Mouse (Mus musculus) retina, postnatal 7 days (tissue): Measurements from ENCODE around the gene Fitm2.

ENCODE experiments used
- DNase-seq: peaks from one replicate; pipeline ENCODE4 v3.0.0-alpha.2; 2012; ENCODE audit warnings: low read depth, low spot score

Gene Fitm2

GRCm38 (mm10) chr2:163424597-163424996, 47.8 kb downstream of the Fitm2 start, which contains the start of gene Oser1:
TSS of gene Oser1 (minus strand) at chr2:163424697.
- DNase-seq: no peak

DNA sequence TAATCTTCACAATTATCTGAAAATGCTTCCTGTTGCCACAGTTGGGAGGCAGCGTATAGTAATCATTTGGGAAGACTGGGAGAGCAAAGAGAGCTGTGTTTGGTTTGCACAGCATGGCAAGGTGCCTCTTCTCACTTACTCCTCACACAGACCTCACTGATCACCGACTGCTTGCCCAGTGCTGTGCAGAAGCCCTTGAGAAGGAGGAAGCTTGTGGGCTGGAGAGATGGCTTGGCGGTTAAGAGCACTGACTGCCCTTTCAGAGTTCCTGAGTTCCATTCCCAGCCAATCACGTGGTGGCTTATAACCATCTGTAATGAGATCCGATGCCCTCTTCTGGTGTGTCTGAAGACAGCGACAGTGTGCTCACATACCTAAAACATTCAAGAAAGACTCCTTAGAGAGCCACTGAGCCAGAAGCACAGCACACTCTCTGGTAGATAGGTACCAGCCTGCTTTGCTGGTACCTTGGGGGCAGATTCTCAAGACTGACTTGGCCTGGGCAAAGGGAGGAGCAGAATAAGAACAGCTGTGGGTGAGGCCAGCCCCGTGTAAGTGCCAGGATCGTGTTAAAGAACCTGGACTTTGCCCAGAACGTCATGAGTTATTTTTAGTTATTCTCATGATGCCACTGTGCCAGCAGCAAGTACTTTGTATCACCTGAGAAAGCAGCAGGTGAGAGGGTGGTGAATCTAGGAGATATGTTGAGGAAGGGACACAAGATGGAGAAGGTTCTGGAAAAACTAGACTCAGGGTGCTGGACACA, 49.4 kb downstream of the Fitm2 start:
- DNase-seq: no peak

DNA sequence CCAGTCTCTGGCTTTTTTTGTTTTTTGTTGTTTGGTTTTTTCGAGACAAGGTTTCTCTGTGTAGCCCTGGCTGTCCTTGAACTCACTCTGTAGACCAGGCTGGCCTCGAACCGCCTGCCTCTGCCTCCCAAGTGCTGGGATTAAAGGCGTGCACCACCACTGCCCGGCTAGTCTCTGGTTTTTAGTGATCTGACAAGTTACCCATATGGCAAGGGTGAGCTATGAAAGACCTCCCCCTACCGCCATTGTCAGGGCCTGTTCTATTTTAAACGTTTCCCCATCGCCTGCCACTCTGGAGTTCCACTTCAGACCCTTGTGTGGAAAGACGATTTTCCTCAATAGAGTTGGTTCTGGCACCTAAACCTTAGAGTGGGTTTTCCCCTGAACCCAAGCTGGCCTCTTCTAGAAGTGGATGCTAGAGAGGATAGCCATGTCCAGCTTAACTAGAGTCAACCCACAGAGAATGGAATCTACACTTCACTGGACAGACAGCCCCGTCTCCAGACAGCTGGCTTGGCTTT, 52.0 kb downstream of the Fitm2 start:
- no peak for DNase-seq

- DNase-seq: peak; percentile 95
These were observed 52.9 kb downstream of the Fitm2 start for GRCm38 (mm10) chr2:163419346-163420045.

- DNase-seq: no peak
These were observed 53.5 kb downstream of the Fitm2 start for GRCm38 (mm10) chr2:163418841-163419345.

- DNase-seq: no peak
These were observed 54.6 kb downstream of the Fitm2 start for GRCm38 (mm10) chr2:163417830-163418229.

DNA sequence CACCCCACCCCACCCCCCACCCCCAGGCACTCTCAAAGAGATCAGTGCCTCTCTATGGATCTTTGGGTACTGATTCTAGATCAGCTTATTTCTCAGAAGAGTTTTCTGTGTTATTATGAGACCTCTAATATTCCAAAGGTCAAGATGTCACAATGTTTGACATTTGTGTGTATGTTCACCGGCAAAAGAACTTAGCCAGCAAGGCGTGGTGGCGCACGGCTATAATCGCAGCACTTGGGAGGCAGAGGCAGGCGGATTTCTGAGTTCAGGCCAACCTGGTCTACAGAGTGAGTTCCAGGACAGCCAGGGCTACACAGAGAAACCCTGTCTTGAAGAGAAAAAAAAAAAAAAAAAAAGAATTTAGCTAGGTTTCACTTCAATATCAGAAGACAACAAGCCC, 55.4 kb downstream of the Fitm2 start:
- DNase-seq: no peak
